Mouse (Mus musculus) hindbrain, postnatal 0 days (tissue): ENCODE measurements around the gene Ccdc81. TPM values are rescaled to one million over a fixed set of nuclear protein-coding genes. Genes with fewer than 3 reads are reported as not detected.

ENCODE experiments used
- ATAC-seq: fragments of 200-750 bp; cut with Nextera tagmentation; 2 replicates; pipeline ENCODE4 v1.8.0; 2017; ENCODE audit warnings: mild to moderate bottlenecking, moderate TSS enrichment, moderate library complexity
- DNase-seq: peaks from one replicate; pipeline ENCODE4 v3.0.0-alpha.2; 2015; ENCODE audit warnings: low spot score
- H3K27ac ChIP-seq: fragments of 300-500 bp; sonication (generic); 2 replicates; pipeline ENCODE4 v1.5.1; 2014; ENCODE audit warnings: mild to moderate bottlenecking
- H3K27me3 ChIP-seq: fragments of 300-500 bp; sonication (generic); 2 replicates; pipeline ENCODE4 v1.6.1; 2014; ENCODE audit warnings: low read length, mixed read lengths; ENCODE audit not compliant: insufficient read depth
- H3K36me3 ChIP-seq: fragments of 300-500 bp; sonication (generic); 2 replicates; pipeline ENCODE4 v1.6.1; 2014; ENCODE audit warnings: low read length, mixed read lengths; ENCODE audit not compliant: insufficient read depth
- H3K4me1 ChIP-seq: fragments of 300-500 bp; sonication (generic); 2 replicates; pipeline ENCODE4 v1.6.1; 2014; ENCODE audit warnings: antibody characterized with exemption, low read length, mixed read lengths; ENCODE audit not compliant: insufficient read depth
- H3K4me2 ChIP-seq: fragments of 300-500 bp; sonication (generic); 2 replicates; pipeline ENCODE4 v1.6.1; 2014; ENCODE audit warnings: low read depth, mild to moderate bottlenecking, low read length, moderate library complexity, mixed read lengths
- H3K4me3 ChIP-seq: fragments of 300-500 bp; sonication (generic); 2 replicates; pipeline ENCODE4 v1.5.1; 2014; ENCODE audit warnings: low read length
- H3K9ac ChIP-seq: fragments of 300-500 bp; sonication (generic); replicated peaks from 2 replicates; pipeline ENCODE4 v1.6.1; 2014; ENCODE audit warnings: mild to moderate bottlenecking, low read length, moderate library complexity, mixed read lengths
- H3K9me3 ChIP-seq: fragments of 300-500 bp; sonication (generic); 2 replicates; pipeline ENCODE4 v1.6.1; 2016; ENCODE audit warnings: low read length, mixed read lengths
- CTCF ChIP-seq: IDR thresholded peaks from 2 replicates; pipeline ENCODE4 v1.5.1; 2016; ENCODE audit warnings: antibody characterized with exemption, control low read depth, low read depth
- WGBS: fragments of 180-500 bp; shearing (Covaris S2); extraction: QIAGEN DNeasy Blood & Tissue Kit; methylation state at CpG from one replicate; pipeline ENCODE4 v1.1.7; 2014; 5-methylcytosine and 5-hydroxymethylcytosine counted together
- polyA plus RNA-seq: library from polyadenylated mRNA; unstranded; fragments of >200 nt; fragmentation: Nextera tagmentation; extraction: Ambion mirVana; gene quantifications from 2 replicates; pipeline ENCODE4 v1.2.1, GENCODE M21; 2015
- total RNA-seq: library from RNA; depleted of rRNA; stranded (reverse); fragments of >200 nt; gene quantifications from 2 replicates; pipeline ENCODE4 v1.2.3, GENCODE M21; 2014

Ccdc81 gene
- total and polyA plus RNA-seq, 2 experiments from 2014 or later: 0.42 to 0.76 TPM

DNA sequence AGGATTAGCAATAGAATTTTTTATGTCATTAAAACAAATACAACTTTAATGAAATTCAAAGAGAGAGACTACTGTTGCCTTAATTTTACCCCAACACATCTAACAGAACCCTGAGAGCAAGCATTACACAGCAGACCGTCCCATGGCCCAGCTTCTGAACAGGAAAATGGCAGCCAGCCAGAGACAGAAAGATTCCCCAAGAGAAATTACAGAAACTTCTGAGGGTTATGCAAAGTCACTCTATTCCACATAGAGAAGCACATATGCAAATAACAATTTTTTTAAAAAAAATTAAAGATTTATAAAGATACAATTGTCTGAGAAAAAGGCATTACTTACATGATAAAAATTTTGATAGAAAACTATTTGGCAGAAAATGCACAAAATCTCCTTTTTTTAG is 23.7 kb downstream of the Ccdc81 start:
- Histone ChIP-seq H3K4me2 (no peak overlapping the region), H3K4me3 (no peak overlapping the region), H3K27me3 (no peaks in the 10 kb centered on the region), H3K4me1 (no peaks in the 10 kb centered on the region), H3K9ac (no peak overlapping the region), H3K9me3 (no peaks in the 10 kb centered on the region), H3K27ac (no peak overlapping the region), H3K36me3 (no peaks in the 10 kb centered on the region)
- no peak for ATAC-seq
- 47% methylated on average over 1 of the region's 1 CpGs for WGBS
- no peak for TF ChIP-seq CTCF
- no peak for DNase-seq

DNA sequence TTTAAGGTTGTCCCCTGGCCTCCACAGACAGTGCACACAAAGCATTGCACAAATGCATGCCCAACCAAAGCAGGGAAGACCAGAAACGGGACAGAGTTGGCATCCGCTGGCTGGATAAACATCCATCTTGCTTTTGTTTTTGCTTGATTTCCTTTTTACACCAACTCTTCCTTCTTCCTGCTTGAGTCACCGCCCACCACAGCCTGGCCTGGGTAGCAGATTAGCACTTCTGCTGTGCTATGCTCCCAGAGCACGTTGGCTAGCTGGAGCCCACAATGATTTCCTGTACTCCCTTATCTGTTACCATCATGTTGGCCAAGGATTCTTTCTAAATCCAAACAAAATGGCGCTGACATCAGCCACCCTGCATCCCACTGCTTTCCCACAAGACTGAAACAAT is 36.2 kb downstream of the Ccdc81 start:
- H3K9ac ChIP-seq: no peak overlapping the region
- H3K9me3 ChIP-seq: no peaks in the 10 kb centered on the region
- H3K4me1 ChIP-seq: no peaks in the 10 kb centered on the region
- H3K4me2 ChIP-seq: no peak overlapping the region
- WGBS: 79% methylated on average over 5 of the region's 5 CpGs
- no peak overlapping the region for H3K4me3 ChIP-seq
- no peak for DNase-seq
- no peaks in the 10 kb centered on the region for H3K27me3 ChIP-seq
- TF ChIP-seq CTCF: no peak
- no peak for ATAC-seq
- H3K36me3 ChIP-seq: no peaks in the 10 kb centered on the region
- H3K27ac ChIP-seq: no peak overlapping the region

DNA sequence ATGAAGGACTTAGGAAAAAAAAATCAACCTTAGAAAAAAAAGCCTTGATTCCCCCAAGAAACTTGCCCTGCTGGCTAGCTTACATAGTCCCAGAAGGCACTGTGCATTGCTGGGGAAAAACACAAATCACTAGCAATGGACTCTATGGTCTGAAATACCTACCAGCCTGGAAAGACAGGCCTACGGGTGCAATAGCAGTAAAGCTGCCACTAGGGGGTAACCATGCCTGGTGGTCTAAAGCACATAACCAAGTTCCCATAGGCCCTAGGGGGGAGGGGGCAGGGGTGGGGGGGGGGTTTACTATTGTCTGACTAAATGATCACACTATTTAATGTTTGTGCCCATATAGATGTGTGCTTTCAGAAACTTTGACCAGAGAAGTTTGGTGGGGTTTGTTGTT is 38.7 kb downstream of the Ccdc81 start:
- H3K4me1 ChIP-seq: no peaks in the 10 kb centered on the region
- peak; percentile 16; the same call in 1 of the 2 replicates for TF ChIP-seq CTCF
- DNase-seq (no peak), ATAC-seq (no peak)
- no peak overlapping the region for H3K4me3 ChIP-seq
- no peak overlapping the region for H3K4me2 ChIP-seq
- H3K9me3 ChIP-seq: no peaks in the 10 kb centered on the region
- 93% methylated on average over 1 of the region's 1 CpGs for WGBS
- H3K27ac ChIP-seq: no peak overlapping the region
- H3K36me3 ChIP-seq: no peaks in the 10 kb centered on the region
- H3K27me3 ChIP-seq: no peaks in the 10 kb centered on the region
- H3K9ac ChIP-seq: no peak overlapping the region

DNA sequence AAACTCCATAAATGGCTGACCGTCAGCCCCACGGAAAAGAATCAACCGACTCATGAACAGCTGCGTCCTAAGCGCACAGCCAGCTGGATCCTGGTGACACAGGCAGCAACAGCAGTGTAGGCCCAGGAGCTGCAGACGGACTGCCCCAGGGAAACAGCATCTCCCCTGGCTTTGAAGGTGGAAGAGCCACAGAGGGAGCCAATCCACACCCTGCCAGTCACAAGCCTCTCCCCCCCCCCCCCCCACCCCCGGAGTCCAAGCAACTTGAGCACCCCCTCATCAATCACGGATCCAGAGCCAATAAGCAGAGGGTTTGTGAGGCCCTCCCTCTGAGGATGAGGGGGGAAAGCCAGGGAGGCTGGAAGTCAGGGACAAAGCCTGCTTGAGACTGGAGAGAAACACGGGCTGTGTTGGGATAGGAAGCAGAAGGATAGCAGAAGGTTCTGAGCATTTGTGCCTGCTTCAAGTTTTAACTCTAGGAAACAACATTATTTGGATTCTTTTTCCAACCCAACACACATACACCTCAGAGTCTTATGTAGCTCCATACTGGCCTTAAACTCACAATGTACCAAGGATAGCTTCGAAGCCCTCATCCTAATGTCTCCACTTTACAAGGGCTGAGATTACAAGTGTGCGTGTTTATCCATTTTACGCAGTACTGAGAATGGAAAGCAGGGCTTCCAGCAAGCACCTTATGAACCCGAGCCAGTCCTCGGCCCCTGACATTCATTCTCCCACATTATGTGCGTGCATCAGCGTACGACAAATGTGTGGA is 46.8 kb downstream of the Ccdc81 start:
- DNase-seq: peak; percentile 30
- H3K9me3 ChIP-seq: no peaks in the 10 kb centered on the region
- no peak overlapping the region for H3K27ac ChIP-seq
- no peaks in the 10 kb centered on the region for H3K27me3 ChIP-seq
- 45% methylated on average over 17 of the region's 17 CpGs for WGBS
- TF ChIP-seq CTCF: no peak
- no peak overlapping the region for H3K9ac ChIP-seq
- peak; percentile 73 for ATAC-seq
- no peak overlapping the region for H3K4me3 ChIP-seq
- H3K4me2 ChIP-seq: no peak overlapping the region
- no peaks in the 10 kb centered on the region for H3K36me3 ChIP-seq
- H3K4me1 ChIP-seq: 0 out of 2 replicates have a peak, but pooled peaks cover 5% of the 10 kb centered on the region

DNA sequence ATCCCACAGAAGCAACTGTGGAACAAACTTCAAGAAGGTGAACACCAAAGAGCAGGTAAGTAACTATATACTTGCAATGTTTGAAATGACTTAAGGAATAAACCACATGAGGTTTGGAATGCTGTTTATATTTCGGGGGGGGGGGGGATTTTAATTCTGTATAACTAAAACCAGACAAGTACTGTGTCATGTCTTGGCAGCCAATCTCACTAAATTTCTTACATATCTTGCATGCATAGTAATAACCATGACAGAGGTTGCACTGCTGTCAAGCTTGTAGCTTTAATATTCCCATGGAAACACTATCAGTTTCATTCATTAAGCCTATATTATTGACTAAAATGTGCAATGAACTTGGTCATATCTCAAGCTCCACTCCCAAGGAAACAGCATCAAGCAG is 48.2 kb downstream of the Ccdc81 start:
- no peak for ATAC-seq

DNA sequence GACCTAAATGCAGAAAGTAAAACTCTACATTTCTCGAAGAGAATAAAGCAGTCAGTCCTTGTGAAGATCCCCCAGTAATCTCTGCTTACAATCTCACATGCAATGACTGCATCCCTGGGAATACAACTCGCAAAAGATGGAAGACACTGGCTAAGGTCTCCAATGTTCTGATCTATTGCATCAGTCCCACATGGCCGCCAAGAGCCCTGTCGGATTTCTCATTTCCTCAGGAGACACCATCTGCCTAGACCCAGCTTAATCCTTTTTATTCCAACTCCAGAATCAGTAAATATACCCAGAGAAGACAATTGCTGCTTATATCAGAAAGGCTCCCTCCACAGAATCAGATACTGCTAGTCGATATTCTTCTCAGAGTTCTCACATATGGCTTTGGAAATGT is 50.3 kb downstream of the Ccdc81 start:
- H3K9ac ChIP-seq: no peak overlapping the region
- no peaks in the 10 kb centered on the region for H3K36me3 ChIP-seq
- H3K27me3 ChIP-seq: no peaks in the 10 kb centered on the region
- no peak overlapping the region for H3K4me3 ChIP-seq
- no peak for ATAC-seq
- no peak overlapping the region for H3K27ac ChIP-seq
- DNase-seq: no peak
- 0 out of 2 replicates have a peak, but pooled peaks cover 5% of the 10 kb centered on the region for H3K4me1 ChIP-seq
- 76% methylated on average over 5 of the region's 5 CpGs for WGBS
- TF ChIP-seq CTCF: no peak
- H3K9me3 ChIP-seq: no peaks in the 10 kb centered on the region
- no peak overlapping the region for H3K4me2 ChIP-seq

More for the DNA sequence above, 48.2 kb downstream of the Ccdc81 start:
- Histone ChIP-seq H3K27ac (no peak overlapping the region), H3K36me3 (no peaks in the 10 kb centered on the region), H3K4me3 (no peak overlapping the region), H3K4me2 (no peak overlapping the region), H3K4me1 (0 out of 2 replicates have a peak, but pooled peaks cover 5% of the 10 kb centered on the region), H3K27me3 (no peaks in the 10 kb centered on the region), H3K9me3 (no peaks in the 10 kb centered on the region), H3K9ac (no peak overlapping the region)
- 86% methylated on average over 1 of the region's 1 CpGs for WGBS
- TF ChIP-seq CTCF: no peak
- DNase-seq: no peak
